8 mouse cellular contexts compared by ENCODE assay signal in the genomic region with DNA sequence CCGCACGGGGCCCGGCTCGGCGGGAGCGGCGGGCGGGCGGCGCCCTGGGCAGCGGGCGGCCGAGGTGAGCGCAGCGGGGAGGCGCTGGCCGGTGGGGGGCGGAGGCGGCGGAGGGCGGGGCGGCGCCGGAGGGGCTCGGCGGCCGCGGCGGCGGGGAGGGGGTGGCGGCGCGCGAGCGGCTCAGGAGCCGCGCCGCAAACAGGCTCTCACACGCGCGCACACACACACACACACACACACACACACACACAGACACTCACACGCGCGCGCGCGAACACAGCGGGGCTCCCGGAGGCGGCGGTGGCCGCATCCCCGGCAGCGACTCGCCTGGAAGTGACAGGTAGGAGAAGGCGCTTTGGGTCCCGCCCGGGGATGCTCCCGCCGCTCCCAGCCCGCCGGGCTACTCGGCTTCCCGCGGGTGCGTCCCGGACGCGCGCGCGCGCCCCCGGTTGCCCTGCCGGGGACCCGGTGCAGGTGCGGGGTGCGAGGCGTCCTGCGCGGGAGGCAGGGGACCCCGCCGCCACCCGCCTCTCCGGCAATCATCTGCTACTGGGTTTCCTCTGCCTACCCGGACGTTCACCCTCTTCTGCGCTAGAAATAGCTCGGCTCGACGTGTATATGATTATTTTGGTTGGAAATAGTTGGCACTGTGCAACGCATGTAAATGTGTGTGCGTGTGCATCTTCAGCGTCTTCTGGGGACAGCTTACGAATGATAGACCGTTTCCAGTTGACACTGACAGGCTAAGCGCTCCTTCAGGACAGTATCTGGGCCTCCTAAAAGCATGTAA. TPM values are rescaled to one million over a fixed set of nuclear protein-coding genes. Genes with fewer than 3 reads are reported as not detected.
DNase-seq lines count a peak whose midpoint lies in the region; ATAC-seq lines count a peak whose summit lies in the region.

No protein-coding gene starts in this region.

- no peaks in the 10 kb centered on the region for H3K27me3 ChIP-seq in embryonic facial prominence, embryonic 14.5 days (replicated peaks; ENCODE audit: control insufficient read depth, insufficient read depth, low read length)
- no peaks in the 10 kb centered on the region for H3K27me3 ChIP-seq in heart, embryonic 11.5 days (ENCODE audit: control insufficient read depth, insufficient read depth, low read length)
- H3K27me3 ChIP-seq in kidney, embryonic 14.5 days (ENCODE audit: control insufficient read depth, insufficient read depth, low read length), result no peaks in the 10 kb centered on the region
- H3K27me3 ChIP-seq in liver, embryonic 12.5 days (replicated peaks), result peaks cover 11% of the 10 kb centered on the region
- no peaks in the 10 kb centered on the region for H3K27me3 ChIP-seq in stomach, embryonic 16.5 days (ENCODE audit: control insufficient read depth, insufficient read depth, low read length)

- no peaks in the 10 kb centered on the region for H3K36me3 ChIP-seq in embryonic facial prominence, embryonic 14.5 days (ENCODE audit: control insufficient read depth, insufficient read depth, low read length)
- H3K36me3 ChIP-seq in heart, embryonic 11.5 days (ENCODE audit: control insufficient read depth, insufficient read depth, low read length), result no peaks in the 10 kb centered on the region
- H3K36me3 ChIP-seq in kidney, embryonic 14.5 days (ENCODE audit: control insufficient read depth, insufficient read depth, low read length), result no peaks in the 10 kb centered on the region
- no peaks in the 10 kb centered on the region for H3K36me3 ChIP-seq in liver, embryonic 12.5 days
- no peaks in the 10 kb centered on the region for H3K36me3 ChIP-seq in stomach, embryonic 16.5 days (ENCODE audit: control insufficient read depth, insufficient read depth, low read length)

- H3K4me3 ChIP-seq in embryonic facial prominence, embryonic 14.5 days (ENCODE audit: low read depth, low read length), result peak overlapping the region; percentile 79
- H3K4me3 ChIP-seq in heart, embryonic 11.5 days (ENCODE audit: low read depth, low read length), result peak overlapping the region; percentile 82
- H3K4me3 ChIP-seq in kidney, embryonic 14.5 days (ENCODE audit: low read length), result peak overlapping the region; percentile 81
- peak overlapping the region; percentile 76 for H3K4me3 ChIP-seq in liver, embryonic 12.5 days
- H3K4me3 ChIP-seq in stomach, embryonic 16.5 days (replicated peaks; ENCODE audit: low read length), result peak overlapping the region; percentile 69

- peak overlapping the region; percentile 93 for H3K27ac ChIP-seq in embryonic facial prominence, embryonic 14.5 days (replicated peaks; ENCODE audit: low read depth, low read length)
- peak overlapping the region; percentile 96 for H3K27ac ChIP-seq in heart, embryonic 11.5 days (ENCODE audit: low read depth, low read length)
- H3K27ac ChIP-seq in kidney, embryonic 14.5 days (ENCODE audit: low read depth, low read length), result peak overlapping the region; percentile 97; the same call in 1 of the 2 replicates
- peak overlapping the region; percentile 81 for H3K27ac ChIP-seq in liver, embryonic 12.5 days
- H3K27ac ChIP-seq in stomach, embryonic 16.5 days (ENCODE audit: low read length), result peak overlapping the region; percentile 89

- H3K4me2 ChIP-seq in embryonic facial prominence, embryonic 14.5 days (ENCODE audit: low read depth, low read length), result peak overlapping the region; percentile 87
- H3K4me2 ChIP-seq in heart, embryonic 11.5 days, result peak overlapping the region; percentile 78
- peak overlapping the region; percentile 80 for H3K4me2 ChIP-seq in kidney, embryonic 14.5 days (replicated peaks; ENCODE audit: low read depth, low read length)
- H3K4me2 ChIP-seq in liver, embryonic 12.5 days, result peak overlapping the region; percentile 94
- peak overlapping the region; percentile 80 for H3K4me2 ChIP-seq in stomach, embryonic 16.5 days (ENCODE audit: low read depth, low read length)

- WGBS in embryonic facial prominence, embryonic 14.5 days, result under 1% methylated on average over 28 of the region's 97 CpGs
- WGBS in heart, embryonic 11.5 days (ENCODE audit: insufficient replicate concordance), result under 1% methylated on average over 63 of the region's 97 CpGs
- under 1% methylated on average over 60 of the region's 97 CpGs for WGBS in kidney, embryonic 14.5 days
- whole genome bisulfite sequencing in liver, embryonic 12.5 days (ENCODE audit: insufficient replicate concordance), result under 1% methylated on average over 47 of the region's 97 CpGs
- under 1% methylated on average over 87 of the region's 97 CpGs for WGBS in stomach, embryonic 16.5 days

- H3K9me3 ChIP-seq in embryonic facial prominence, embryonic 14.5 days (ENCODE audit: control insufficient read depth, low read length), result no peaks in the 10 kb centered on the region
- H3K9me3 ChIP-seq in heart, embryonic 11.5 days (replicated peaks; ENCODE audit: control insufficient read depth, low read length), result no peaks in the 10 kb centered on the region
- H3K9me3 ChIP-seq in kidney, embryonic 14.5 days (ENCODE audit: control insufficient read depth, low read length), result no peaks in the 10 kb centered on the region
- H3K9me3 ChIP-seq in liver, embryonic 12.5 days (replicated peaks), result no peaks in the 10 kb centered on the region
- no peaks in the 10 kb centered on the region for H3K9me3 ChIP-seq in stomach, embryonic 16.5 days (replicated peaks; ENCODE audit: control insufficient read depth, low read length)

- no peaks in the 10 kb centered on the region for H3K4me1 ChIP-seq in embryonic facial prominence, embryonic 14.5 days (ENCODE audit: control insufficient read depth, insufficient read depth, low read length)
- no peaks in the 10 kb centered on the region for H3K4me1 ChIP-seq in heart, embryonic 11.5 days (ENCODE audit: control insufficient read depth, insufficient read depth, low read length)
- no peaks in the 10 kb centered on the region for H3K4me1 ChIP-seq in kidney, embryonic 14.5 days (ENCODE audit: control insufficient read depth, insufficient read depth, low read length)
- no peaks in the 10 kb centered on the region for H3K4me1 ChIP-seq in liver, embryonic 12.5 days
- H3K4me1 ChIP-seq in stomach, embryonic 16.5 days (ENCODE audit: control insufficient read depth, insufficient read depth, low read length), result no peaks in the 10 kb centered on the region

- peak overlapping the region; percentile 91 for H3K9ac ChIP-seq in embryonic facial prominence, embryonic 14.5 days (ENCODE audit: low read depth, low read length)
- H3K9ac ChIP-seq in heart, embryonic 11.5 days (ENCODE audit: low read depth, low read length), result peak overlapping the region; percentile 94
- peak overlapping the region; percentile 91 for H3K9ac ChIP-seq in kidney, embryonic 14.5 days (ENCODE audit: low read depth, low read length)
- peak overlapping the region; percentile 85 for H3K9ac ChIP-seq in liver, embryonic 12.5 days
- H3K9ac ChIP-seq in stomach, embryonic 16.5 days (ENCODE audit: low read length), result peak overlapping the region; percentile 97

- DNase-seq in urinary bladder, adult 18-20 months (ENCODE audit: low spot score in 2 of 2), result peak; percentile 22 to 65
- DNase-seq in urinary bladder, postnatal 10 days (ENCODE audit: low spot score), result no peak
- peak; percentile 54 for DNase-seq in embryonic facial prominence, embryonic 14.5 days (ENCODE audit: low spot score)
- peak; percentile 12 to 17 for DNase-seq in natural killer cell, adult 2 months (ENCODE audit: low spot score in 2 of 2)

- ATAC-seq in embryonic facial prominence, embryonic 14.5 days (ENCODE audit: low read depth), result peak; percentile 66
- peak; percentile 79 for ATAC-seq in heart, embryonic 11.5 days (replicated peaks; ENCODE audit: insufficient number of reproducible peaks, low FRiP score, low TSS enrichment)
- ATAC-seq in kidney, embryonic 14.5 days (ENCODE audit: low FRiP score, low TSS enrichment), result peak; percentile 45
- ATAC-seq in liver, embryonic 12.5 days, result peak; percentile 71
- peak; percentile 86 for ATAC-seq in stomach, embryonic 16.5 days (ENCODE audit: insufficient read depth, low FRiP score)

RNA-seq across cellular contexts. Expression of gene Plcb4, which starts 0.8 kb away (rescaled TPM):
- polyA plus RNA-seq in embryonic facial prominence, embryonic 14.5 days (2014; fragmentation: Nextera tagmentation; extraction: Ambion mirVana), result 20.8 and 21.9 TPM in 2 replicates
- polyA plus RNA-seq in heart, embryonic 11.5 days (2014; fragmentation: Nextera tagmentation; extraction: Ambion mirVana), result 25.8 and 33.8 TPM in 2 replicates
- 19.7 and 21.2 TPM in 2 replicates for polyA plus RNA-seq in kidney, embryonic 14.5 days (2014; fragmentation: Nextera tagmentation; extraction: Ambion mirVana)
- polyA plus RNA-seq in liver, embryonic 12.5 days (2016; fragmentation: Nextera tagmentation; extraction: Ambion mirVana), result 5.1 and 5.8 TPM in 2 replicates
- 22.2 and 25.3 TPM in 2 replicates for polyA plus RNA-seq in stomach, embryonic 16.5 days (2015; fragmentation: Nextera tagmentation; extraction: Ambion mirVana)
